Mouse (Mus musculus) ES-E14 (cell line): ENCODE data around the gene Clock. TPM values are rescaled to one million over a fixed set of nuclear protein-coding genes. Genes with fewer than 3 reads are reported as not detected.

Experiments used
- DNase-seq: peaks from one replicate; pipeline ENCODE4 v3.0.0-alpha.2; 2013; ENCODE audit warnings: low read depth, low spot score
- H3K27ac ChIP-seq: 2 replicates; pipeline ENCODE4 v1.5.1; 2012; ENCODE audit warnings: low read depth, mild to moderate bottlenecking, low read length, moderate library complexity, mixed read lengths; ENCODE audit not compliant: poor library complexity, insufficient read depth, severe bottlenecking
- H3K36me3 ChIP-seq: 2 replicates; pipeline ENCODE4 v1.6.1; 2012; ENCODE audit warnings: mild to moderate bottlenecking, low read length, moderate library complexity, mixed read lengths; ENCODE audit not compliant: control insufficient read depth, poor library complexity, insufficient read depth, severe bottlenecking
- H3K4me1 ChIP-seq, 2 experiments: fragments of 150-350 bp in 1 of 2; sonication (generic) in 1 of 2; 2 replicates each; pipeline ENCODE4 v1.6.1; 2012; ENCODE audit warnings: low read length in 2 of 2, mild to moderate bottlenecking in 1 of 2, mixed read lengths in 1 of 2; ENCODE audit not compliant: control insufficient read depth in 2 of 2, insufficient read depth in 2 of 2, poor library complexity in 1 of 2
- H3K4me3 ChIP-seq, 2 experiments: fragments of 150-350 bp in 1 of 2; sonication (generic) in 1 of 2; 2 replicates each; pipeline ENCODE4 v1.5.1; 2012; ENCODE audit warnings: low read length in 2 of 2, low read depth in 1 of 2, mild to moderate bottlenecking in 1 of 2, mixed read lengths in 1 of 2; ENCODE audit not compliant: insufficient read depth in 1 of 2, poor library complexity in 1 of 2, severe bottlenecking in 1 of 2
- H3K9ac ChIP-seq: 2 replicates; pipeline ENCODE4 v1.6.1; 2012; ENCODE audit warnings: low read depth, mild to moderate bottlenecking, low read length, mixed read lengths; ENCODE audit not compliant: poor library complexity, insufficient read depth, severe bottlenecking
- H3K9me3 ChIP-seq: fragments of 150-350 bp; sonication (generic); 2 replicates; pipeline ENCODE4 v1.6.1; 2012; ENCODE audit warnings: low read depth, mild to moderate bottlenecking, low read length; ENCODE audit not compliant: control insufficient read depth, insufficient read depth
- CHD2 ChIP-seq: IDR thresholded peaks from 2 replicates; pipeline ENCODE4 v1.6.1; 2014; ENCODE audit warnings: mild to moderate bottlenecking, low read depth, low read length, inconsistent platforms
- HCFC1 ChIP-seq: IDR thresholded peaks from 2 replicates; pipeline ENCODE4 v1.6.1; 2012; ENCODE audit warnings: low read length, inconsistent platforms, borderline replicate concordance; ENCODE audit not compliant: insufficient read depth
- MAFK ChIP-seq: IDR thresholded peaks from 2 replicates; pipeline ENCODE4 v1.6.1; 2014; ENCODE audit warnings: mild to moderate bottlenecking, low read depth, low read length, inconsistent platforms; ENCODE audit not compliant: insufficient read depth
- ZC3H11A ChIP-seq: IDR thresholded peaks from 2 replicates; pipeline ENCODE4 v1.6.1; 2012; ENCODE audit warnings: low read depth, mild to moderate bottlenecking, inconsistent platforms, low read length, borderline replicate concordance
- ZNF384 ChIP-seq: IDR thresholded peaks from 2 replicates; pipeline ENCODE4 v1.6.1; 2012; ENCODE audit warnings: low read depth, low read length, inconsistent platforms
- in situ Hi-C, 2 experiments: fragments of 600-800 bp; cut with MboI; formaldehyde crosslinking; loops; one replicate each; pipeline ENCODE4 v1.15.1; 2025; ENCODE audit warnings: low sequenced_read_pairs in 2 of 2, inconsistent platforms in 1 of 2; ENCODE audit not compliant: unreplicated experiment in 2 of 2
- total RNA-seq: library from RNA; depleted of rRNA; stranded (reverse); fragments of 300-350 nt; gene quantifications from 2 replicates; pipeline ENCODE4 v1.2.3, GENCODE M21; 2012

Gene Clock
- total RNA-seq, 1 experiment: 16.4 TPM

DNA sequence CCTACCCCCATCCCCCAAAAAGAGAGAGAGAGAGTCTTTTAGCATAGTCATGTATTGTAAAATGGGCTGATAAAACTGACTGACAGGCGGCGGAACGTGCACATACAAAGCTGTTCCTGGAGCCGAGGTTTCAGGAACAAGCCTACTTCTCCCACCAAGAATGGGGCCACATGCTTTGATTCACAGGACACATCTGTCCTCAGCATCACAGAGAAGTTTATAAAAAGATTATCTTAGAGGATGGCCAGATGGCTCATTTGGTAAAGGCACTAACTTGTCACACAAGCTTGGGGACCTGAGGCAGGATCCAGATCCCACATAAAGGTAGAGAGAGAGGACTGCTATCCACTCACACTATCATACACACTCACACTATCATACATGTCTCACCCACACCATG, 20.5 kb upstream of the Clock start:
- in situ Hi-C loops: no loop called here
- DNase-seq: no peak
- Histone ChIP-seq H3K36me3 (no peaks in the 10 kb centered on the region), H3K4me1 (peaks cover 4 to 10% of the 10 kb centered on the region in 2 experiments; a peak in 3 of 4 replicates), H3K9ac (no peak overlapping the region), H3K4me3 (no peak overlapping the region), H3K27ac (no peak overlapping the region), H3K9me3 (no peaks in the 10 kb centered on the region)
- TF ChIP-seq ZNF384 (no peak), MAFK (no peak), CHD2 (no peak), HCFC1 (no peak), ZC3H11A (no peak)

DNA sequence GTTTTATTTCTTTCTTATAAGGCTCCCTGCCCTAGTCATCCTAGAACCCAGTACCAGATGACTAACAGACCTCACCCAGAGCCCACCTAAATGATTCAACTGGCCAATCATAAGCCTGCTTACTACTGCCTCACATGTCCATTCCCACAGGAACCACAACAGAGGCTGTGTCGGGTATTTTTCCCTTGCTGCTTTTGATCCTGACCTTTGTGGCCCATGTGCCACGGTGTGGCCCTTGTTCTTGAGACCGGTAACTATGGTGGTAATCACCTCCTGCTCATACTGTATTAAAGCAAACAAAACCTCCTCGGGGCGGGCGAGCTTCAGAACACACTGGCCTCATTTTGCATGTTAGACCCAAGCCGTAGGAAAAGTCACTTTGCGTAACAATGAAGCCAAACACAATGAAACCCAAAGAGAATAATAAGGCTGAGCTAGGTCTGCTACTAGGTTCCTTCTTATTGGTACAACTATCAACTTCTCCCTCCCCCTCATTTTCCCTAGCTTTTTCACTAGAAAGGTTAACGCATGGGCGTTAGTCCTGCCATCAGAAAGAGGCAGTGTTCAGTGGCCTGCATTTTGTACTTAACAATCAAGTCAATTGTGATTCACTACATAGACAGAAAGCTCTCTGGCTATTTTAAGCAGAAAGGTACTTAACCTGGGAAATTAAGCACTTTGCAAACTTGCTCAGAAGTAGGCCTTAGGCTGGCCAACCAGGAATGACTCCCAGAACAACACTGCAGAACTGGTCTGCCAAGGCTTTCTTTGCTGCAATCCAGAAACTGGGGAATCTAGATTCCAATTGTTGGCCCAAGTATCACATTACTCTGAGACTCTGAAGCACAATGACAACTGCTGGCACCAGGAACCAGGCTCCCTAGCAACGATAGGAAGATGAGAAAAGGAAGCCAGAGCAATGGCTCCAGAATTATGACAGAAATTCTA, 16.9 kb upstream of the Clock start:
- TF ChIP-seq CHD2 (peak; percentile 47; the same call in 1 of the 2 replicates), HCFC1 (no peak; the same call in 1 of the 2 replicates)
- peak; percentile 83 for DNase-seq
- in situ Hi-C loops: no loop called here

DNA sequence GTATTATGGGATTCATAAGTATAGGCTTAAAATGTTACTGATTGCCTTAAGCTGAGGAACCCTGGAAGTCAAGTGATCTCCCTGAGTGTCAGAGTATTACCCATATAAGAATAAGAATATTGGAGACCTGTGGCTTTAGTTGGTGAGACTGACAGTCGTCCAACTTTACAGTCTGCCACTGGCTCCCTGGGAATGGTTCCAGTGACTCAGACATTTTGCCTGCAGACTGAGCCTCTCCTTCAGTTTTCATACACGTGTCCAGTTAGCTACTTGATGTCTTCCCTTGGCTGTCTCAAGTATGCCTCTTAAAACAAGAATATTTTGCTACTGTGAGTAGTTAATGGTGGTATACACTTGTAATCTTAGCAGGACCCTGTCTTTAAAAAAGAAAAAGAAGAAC, 3.6 kb upstream of the Clock start:
- peaks cover 0 to 2% of the 10 kb centered on the region in 2 experiments; a peak in 1 of 4 replicates for H3K4me1 ChIP-seq
- no peak for DNase-seq
- H3K36me3 ChIP-seq: no peaks in the 10 kb centered on the region
- in situ Hi-C loops: no loop called here
- H3K27ac ChIP-seq: no peak overlapping the region
- TF ChIP-seq HCFC1: no peak
- H3K9me3 ChIP-seq: no peaks in the 10 kb centered on the region
- no peak overlapping the region for H3K9ac ChIP-seq
- H3K4me3 ChIP-seq: no peak overlapping the region

More for the DNA sequence above, 16.9 kb upstream of the Clock start:
- H3K9ac ChIP-seq: no peak overlapping the region
- H3K9me3 ChIP-seq: no peaks in the 10 kb centered on the region
- peak overlapping the region in 1 of 2 experiments; percentile 38; a peak in 1 of 4 replicates for H3K4me3 ChIP-seq
- no peaks in the 10 kb centered on the region for H3K36me3 ChIP-seq
- peaks cover 4 to 13% of the 10 kb centered on the region in 2 experiments; a peak in 3 of 4 replicates for H3K4me1 ChIP-seq
- peak overlapping the region; percentile 71 for H3K27ac ChIP-seq

DNA sequence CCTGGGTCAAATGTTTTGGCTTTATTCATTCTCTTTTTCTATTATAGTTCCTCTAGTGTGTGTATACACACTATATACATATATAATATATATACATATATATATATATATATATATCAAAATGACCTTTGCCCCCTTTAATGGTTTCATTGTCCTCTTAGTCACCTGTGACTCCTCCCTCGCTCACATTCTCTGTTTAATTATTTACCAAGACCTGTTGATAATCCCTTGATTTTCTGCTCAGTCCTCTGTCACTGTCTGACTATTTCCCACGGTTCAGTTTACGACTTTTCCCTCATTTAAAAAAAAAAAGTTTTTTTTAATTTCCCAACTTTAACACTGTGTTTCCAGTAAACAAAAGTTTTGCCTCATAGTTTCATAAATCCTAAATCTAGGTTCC, 1.7 kb upstream of the Clock start:
- no peak overlapping the region for H3K4me3 ChIP-seq
- in situ Hi-C loops: no loop called here
- no peak for TF ChIP-seq MAFK
- no peak for TF ChIP-seq HCFC1
- TF ChIP-seq CHD2: no peak
- no peak for TF ChIP-seq ZC3H11A
- TF ChIP-seq ZNF384: no peak
- no peaks in the 10 kb centered on the region for H3K9me3 ChIP-seq
- H3K36me3 ChIP-seq: no peaks in the 10 kb centered on the region
- no peak for DNase-seq
- H3K4me1 ChIP-seq: peaks cover 0 to 3% of the 10 kb centered on the region in 2 experiments; a peak in 1 of 4 replicates
- no peak overlapping the region for H3K9ac ChIP-seq
- H3K27ac ChIP-seq: no peak overlapping the region

DNA sequence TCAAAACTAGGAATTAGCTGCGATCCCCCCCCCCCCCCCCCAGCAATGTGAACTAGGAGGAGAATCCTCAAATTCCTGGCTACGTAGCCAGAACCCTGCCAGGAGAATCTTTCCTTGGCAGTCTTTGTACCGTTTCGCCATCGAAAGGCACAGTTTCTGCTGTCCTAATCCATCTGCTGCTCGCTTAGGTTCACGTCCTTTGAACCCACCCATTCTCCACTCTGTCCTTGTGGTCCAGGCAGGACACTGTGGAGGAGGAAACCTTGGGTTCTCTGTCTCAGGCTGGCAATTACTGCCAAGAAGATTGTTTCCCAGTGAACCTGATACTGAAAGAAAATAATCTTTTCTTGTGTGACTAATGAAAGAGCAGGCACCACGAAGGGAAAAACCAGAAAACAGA, 1.0 kb upstream of the Clock start:
- peaks cover 0 to 3% of the 10 kb centered on the region in 2 experiments; a peak in 1 of 4 replicates for H3K4me1 ChIP-seq
- no peak overlapping the region for H3K27ac ChIP-seq
- no peak overlapping the region for H3K9ac ChIP-seq
- in situ Hi-C loops: no loop called here
- peak overlapping the region in 1 of 2 experiments; percentile 37; a peak in 2 of 4 replicates for H3K4me3 ChIP-seq
- H3K9me3 ChIP-seq: no peaks in the 10 kb centered on the region
- TF ChIP-seq HCFC1 (no peak), ZNF384 (no peak), CHD2 (no peak), ZC3H11A (no peak), MAFK (no peak)
- no peak for DNase-seq
- no peaks in the 10 kb centered on the region for H3K36me3 ChIP-seq
